Mouse (Mus musculus) fibroblast of lung, adult 2 months (primary cell): ENCODE data around the gene Habp2.
"Not testable (repeated sequence)": the region's sequence is repeated elsewhere in the genome, so short reads cannot be mapped to it uniquely, and the experiment has no call there.

ENCODE experiments used
- DNase-seq: peaks from one replicate; pipeline ENCODE4 v3.0.0-alpha.2; 2011; ENCODE audit warnings: low read depth

Habp2 gene

DNA sequence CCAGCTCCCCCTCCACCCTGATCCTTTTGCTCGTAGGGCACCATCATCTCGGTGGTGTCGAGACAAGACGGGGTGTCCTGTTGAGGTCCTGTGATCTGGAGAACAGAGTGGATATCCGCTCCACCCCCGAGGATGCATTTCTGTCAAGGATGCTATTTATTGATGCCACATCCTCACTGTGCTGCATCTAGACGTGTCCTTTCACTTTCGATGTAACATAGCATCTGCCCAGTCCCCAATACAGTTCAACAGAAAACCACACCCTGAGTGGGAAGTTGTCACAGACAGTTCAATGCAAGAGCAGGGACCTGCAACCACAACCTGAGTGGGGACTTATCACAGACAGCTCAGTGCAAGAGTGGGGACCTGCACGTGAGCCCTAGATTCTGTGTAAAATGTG, 9.7 kb downstream of the Habp2 start:
- no peak for DNase-seq

DNA sequence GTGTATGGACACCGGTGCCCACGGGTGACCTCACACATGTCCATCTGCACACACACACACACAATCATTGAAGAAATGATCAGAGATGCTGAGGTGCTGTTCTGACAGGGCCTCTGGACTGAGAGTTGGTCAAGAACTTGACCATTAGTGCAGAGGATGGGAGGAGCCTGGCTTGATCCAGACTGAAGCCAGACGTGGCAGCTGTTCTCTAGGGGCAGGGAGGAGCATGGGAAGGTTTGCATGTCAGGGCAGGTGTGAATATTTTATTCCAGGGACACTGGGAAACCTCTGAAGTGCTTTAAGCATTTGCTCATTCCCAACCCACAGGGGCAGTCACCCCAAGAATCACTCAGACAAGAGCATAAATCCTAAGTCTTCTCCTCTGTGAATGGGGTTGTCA, 10.3 kb downstream of the Habp2 start:
- DNase-seq, result no peak

DNA sequence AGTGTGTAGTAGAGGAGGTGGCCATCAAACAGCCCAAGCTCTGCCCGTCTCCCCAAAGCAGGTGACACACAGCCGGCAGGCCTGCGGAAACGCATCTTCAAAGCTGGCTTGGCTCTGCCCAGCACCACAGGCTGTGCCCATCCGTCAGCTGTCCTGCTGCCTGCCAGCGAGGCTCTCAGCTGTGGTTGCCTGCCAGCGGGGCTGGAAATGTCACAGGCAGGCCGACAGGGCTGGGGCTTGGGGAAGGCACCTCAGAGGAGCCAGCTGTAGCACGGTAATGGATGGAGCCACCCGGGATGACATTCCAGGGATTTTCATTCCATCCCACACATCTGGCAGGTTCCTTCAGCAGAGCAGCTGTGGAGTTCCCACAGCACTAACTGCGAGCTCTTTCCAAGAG, 13.9 kb downstream of the Habp2 start:
- DNase-seq, result no peak

DNA sequence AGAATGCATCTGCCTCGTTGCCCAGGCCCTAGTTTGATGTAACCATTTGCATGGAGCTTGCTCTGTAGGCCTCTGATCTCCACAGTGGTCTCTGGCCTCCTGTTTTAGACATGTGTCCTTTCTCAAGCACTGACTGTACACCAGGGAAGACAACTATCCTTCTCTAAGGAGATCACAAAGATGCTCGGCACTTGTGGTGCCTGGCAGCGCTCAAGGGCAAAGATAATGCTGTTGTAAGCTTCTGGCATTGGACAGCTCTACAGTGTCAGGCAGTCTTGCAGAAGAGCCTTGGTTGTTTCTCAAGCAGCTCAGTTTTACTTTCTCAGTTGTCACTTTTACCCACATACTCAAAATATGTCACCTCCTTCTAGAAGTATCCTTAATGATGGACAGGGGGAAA, 29.6 kb downstream of the Habp2 start:
- no peak for DNase-seq

DNA sequence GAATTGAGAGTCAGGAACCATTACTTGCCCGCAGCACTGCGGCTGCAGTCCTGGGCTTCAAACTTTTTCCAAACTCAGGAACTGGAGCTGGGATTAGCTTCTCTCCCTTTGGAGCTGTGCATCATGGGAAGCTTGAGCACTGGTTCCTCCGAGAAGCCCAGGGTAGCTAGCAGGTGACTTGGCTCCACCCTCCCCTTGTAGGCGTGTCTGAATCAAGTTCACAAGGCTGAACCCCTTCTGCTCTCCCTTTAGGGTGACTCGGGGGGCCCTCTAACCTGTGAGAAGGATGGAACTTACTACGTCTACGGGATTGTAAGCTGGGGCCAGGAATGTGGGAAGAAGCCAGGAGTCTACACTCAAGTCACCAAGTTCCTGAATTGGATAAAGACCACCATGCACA, 32.3 kb downstream of the Habp2 start:
- DNase-seq, result no peak

DNA sequence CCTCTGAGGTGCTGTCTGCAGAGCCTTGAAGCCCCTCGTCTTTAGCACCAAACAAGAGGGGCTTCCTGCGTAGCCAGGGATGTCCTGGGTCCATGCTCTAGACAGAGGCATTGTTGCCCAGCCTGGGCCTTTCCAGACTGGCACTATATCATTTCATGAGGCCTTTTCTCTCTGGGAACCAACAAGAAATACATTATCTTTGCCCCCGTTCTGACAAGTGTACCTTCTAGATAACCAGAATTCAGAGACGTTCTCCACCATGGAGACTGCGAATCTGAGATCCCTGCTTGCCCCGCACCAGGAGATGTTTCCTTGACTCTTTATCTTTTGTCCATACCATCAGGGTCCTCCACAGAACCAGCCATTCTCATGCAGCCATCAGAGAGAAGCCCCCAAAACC, 32.7 kb downstream of the Habp2 start:
- DNase-seq, result no peak

DNA sequence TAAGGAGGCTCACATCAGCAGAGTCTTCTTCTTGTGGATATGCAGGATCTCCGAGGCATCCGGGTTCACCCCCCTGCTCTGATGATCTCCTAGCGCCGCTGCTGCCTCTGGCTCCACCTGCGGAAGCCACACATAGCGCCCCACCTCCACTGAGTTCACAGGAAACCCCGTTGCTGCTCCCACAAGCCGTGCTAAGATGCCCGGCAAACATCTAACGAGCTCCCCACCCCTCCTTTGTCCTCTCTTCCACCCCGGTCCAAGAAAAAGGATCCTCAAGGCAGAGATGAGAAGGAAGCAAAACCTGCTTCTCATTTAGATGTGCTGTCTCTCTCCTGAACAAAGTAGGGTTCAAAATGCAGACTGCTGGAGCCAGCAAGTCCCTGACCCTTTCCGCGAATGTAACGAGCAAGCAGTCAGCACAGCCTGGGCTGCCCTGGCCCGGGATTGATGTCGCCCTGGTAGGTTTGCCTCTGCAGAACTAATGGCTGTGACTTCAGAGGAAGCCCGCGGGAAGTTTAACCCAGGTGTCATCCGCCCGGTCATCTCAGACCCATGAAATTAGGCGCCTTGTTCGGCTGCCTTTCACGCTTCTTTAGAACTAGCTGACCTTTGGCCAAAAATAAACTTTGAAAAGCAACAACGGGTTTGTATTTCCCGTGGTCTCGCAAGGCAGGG, 33.4 kb downstream of the Habp2 start:
- DNase-seq, result no peak

DNA sequence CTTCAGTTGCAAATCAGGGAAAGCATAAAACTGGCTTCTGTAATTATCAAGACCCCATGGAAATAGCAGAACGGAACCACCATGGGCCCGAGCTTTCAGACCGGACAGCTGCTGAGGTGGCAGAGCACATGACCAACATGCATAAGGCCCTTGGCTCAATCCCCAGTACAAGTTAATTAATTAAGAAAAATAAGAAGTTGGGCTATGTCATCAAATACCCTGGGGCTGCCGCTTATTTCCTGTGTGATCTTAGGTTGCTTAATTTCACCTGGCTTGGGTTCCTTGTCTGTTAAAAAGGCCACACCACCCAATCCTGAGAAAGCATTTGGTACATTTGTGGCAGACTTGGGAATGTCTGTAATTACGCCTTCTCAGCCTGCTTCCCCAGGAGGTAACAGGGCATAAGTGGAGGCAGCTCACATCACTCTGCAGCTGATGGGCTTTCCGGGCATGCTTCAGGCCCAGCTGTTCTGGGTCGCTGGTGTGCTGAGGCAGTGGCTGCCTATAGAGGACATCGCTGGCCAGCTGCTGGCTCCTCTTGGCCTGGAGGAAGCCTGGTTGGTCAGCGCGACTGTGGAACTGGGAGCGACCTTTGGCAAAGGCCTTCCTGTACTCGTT, 34.5 kb downstream of the Habp2 start:
- no peak for DNase-seq

DNA sequence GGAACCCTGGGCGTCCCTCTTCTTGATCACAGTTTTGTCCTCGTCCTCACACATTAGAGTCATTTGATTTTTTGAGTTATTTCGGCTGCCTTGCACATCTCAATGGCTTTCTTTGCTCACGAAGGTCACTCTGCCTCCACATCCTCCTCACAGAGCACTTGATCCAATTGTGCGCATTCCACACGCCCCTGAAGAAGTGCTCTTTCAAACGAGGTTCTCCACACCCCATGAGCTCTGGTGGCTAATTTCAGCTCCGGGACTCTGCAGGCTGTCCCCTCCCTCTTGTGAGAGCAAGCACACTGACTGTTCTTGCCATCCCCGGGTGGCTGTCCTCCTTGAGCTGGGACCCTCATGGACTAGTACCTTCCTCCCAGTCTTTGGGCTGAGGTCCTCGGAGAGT, 38.7 kb downstream of the Habp2 start:
- DNase-seq, result no peak

DNA sequence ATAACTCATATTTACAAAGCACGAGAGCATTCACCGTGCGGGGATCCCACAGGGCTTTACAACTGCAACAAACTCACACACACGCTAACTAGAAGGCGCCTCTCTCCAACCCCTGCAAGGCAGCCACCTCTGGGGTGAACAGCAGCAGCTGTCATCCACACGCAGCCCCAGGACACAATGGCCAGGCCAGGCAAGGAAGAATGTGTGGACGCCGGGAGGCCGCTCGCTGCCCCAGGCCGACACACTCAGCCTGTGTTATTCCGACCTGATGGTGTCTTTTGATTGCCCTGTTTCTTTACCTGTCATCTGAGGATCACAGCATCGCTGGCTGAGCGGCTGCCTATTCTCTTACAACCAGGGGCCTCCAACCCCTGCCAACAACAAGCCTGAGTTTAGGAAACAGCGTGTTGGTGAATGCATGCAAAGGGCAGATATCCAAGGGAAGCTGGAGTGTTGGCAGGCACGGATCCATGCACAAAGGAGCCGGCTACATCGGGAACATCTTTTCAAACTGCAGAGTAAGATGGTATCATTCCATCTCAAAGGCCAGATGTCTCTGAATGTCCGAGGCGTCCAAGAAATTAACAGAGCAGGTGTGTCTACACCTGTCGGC, 39.4 kb downstream of the Habp2 start:
- DNase-seq, result no peak

DNA sequence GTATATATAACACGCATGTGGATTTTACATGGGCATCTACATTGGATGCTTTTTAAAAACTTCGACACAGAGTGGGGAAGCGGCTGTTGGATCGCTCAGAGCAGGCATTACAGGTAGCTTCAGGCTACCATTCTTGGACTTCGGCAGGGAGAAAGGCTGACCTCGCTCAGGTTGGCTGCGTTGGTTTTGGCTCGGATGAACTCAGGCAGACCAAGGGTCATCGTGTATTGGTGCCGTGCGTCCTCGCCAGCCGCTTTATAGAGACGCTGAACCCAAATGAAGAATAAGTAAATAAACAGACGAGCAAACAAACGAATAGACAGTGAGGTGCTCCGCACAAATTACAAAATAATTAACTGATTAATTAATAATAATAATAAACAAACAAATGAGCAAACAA, 49.4 kb downstream of the Habp2 start:
- DNase-seq, result no peak

DNA sequence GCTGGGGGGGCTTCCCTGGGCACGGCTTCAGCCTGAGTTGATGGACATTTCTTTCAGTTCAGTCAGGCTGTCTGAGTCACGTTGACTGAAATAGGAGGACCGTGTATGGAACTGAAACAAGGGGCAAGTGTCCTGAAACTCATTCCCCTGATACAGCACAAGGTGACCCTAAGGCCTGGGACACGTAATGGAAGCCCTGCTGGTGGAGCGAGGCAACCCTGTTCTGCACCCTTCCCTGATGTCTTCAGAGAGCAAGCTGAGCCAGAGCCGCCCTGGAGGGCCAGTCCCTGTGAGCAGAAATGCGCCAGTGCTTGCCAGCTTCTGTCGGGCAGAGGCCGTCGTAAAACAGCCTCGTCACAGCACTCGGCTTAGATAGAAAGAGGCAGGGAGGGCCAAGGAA, 49.9 kb downstream of the Habp2 start:
- no peak for DNase-seq

DNA sequence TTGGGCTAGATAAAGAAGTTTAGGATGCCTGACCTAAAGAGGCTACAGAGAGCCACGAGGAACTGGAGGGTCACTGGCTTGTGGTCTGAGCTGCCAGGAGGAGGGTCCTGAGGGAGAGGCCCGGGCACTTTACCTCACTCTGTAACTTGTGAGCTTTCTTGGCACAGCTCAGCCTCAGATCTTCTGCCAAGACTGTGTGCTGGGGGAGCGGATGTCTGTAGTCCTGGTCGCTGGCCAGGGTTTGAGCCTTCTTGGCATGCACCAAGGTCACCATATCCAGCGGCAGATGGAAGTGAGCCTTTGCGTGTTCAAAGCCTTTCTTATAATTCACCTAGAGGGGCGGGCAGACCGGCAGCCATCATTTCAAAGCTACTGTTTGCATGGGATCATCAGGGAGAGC, 55.1 kb downstream of the Habp2 start:
- DNase-seq, result no peak

DNA sequence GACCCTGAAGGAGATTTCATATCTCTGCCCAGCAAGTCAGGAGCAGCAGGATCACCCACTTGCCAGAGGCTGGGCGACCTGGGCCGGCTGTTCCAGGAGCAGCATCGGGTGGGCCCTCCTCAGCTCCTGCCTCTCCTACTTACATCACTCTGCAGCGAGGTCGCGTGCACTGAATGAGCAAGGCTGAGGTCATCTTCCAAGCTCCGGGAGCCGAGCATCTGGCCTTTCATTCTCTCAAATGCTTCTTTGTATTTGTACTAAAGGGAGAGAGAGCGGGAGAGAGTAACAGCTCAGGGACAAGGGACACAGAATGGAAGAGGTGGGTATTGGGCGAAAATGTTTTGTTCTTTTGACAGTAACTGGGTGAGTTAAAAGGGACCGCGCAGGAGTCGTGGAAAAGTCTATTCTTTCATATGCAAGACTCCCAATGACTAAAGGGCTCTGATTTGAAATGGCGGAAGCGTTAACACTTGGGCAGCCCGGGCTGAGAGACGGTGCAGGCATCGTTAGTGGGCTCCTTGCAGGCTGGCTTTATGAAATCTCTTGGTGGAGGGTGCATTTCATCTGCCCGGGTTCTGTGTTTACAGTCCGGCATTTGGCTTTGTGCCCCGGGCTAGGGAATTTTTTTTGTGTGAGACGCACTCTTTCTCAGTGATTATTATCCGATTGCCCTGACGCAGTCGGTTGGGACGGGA, 57.1 kb downstream of the Habp2 start:
- no peak for DNase-seq

DNA sequence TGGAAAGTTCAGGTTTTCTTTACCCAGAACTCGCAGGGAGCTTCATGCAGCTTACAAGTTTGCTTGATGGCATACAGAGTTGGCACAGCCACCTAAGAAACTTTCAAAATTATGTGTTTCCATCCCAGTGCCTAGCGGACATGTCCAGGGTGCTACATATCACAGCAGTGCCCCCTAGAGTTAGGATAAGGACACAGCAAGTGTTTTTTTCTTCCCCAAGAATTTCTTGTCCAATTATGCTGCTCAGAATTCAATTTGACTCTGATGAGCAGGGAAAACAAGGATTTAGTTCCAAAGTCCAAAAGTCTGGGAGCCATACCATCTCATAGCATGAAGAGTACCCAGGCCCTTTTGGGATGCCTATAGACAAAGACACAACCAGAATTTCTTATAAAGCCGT, 59.1 kb downstream of the Habp2 start:
- DNase-seq, result no peak

DNA sequence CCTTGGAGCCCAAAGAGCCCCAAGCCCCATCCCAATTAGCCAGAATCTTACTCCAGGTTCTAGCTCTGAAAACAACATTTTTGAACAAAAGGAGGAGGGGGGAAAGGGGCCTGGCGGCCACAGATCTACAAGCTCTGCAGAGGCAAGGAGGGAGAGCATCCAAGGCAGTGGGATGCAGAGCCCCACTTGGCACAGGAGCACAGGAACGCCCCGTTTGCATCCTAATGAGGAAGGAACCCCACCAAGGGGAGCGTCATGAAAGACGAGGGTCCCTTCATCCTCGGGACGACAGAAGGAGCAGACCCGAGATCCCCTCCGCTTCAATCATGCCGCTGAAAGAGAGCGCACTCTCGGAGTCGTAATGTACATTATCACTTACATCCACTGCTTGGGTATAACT, 59.8 kb downstream of the Habp2 start:
- no peak for DNase-seq

DNA sequence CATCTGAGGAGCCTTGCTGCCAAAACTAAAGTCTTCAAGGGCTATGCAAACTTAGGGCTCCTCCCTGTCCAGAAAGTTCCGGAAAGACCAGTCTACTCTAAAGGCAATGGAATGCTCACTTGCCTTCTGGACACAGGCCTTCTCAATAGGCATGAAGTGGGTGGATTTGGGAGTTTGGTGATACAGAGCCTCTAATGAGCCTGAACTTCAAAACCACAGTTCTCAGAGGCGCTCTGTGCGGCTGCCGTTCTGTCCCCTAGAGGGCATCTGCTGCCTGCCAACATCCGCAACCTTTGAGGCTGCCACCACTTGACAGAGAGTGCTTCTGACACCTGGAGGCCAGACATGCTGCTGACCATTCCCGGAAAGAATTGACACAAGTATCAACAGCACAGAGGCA, 62.4 kb downstream of the Habp2 start:
- no peak for DNase-seq

DNA sequence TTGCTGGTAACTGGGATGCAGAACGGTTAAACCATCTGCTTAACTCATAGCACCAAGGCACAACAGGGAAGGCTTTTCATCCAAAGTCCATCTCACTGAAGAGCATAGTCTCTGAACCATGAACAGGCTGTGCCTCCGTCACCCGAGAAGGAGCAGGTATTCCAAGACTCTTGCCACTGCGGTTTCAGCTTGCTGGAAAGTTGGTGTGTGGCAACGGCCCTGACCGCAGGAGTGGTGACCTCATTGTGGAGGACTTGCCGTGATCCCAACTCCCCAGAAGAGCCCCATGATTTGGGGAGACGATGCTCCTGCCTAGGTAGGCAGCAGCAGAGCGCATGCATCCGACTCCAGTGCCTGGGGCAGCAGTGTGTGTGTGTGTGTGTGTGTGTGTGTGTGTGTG, 66.8 kb downstream of the Habp2 start:
- DNase-seq, result no peak

DNA sequence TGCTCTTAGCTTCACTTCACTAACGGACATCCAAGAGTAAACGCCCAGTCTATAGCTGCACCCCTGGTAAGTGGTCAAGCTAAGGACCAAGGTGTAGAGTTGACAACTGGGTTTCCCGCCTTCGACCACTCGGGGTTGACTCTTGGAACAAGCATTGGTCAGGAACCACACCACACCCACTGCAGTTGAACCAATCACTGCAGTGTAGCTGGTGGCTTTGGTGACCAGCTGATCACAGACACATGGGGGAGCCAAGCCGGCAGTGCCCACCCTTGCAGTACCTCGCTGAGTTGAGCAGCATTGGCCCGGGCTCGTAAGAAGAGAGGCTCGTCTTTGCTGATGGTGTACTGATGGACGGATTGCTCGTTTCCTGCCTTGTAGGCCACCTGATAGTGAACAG, 68.3 kb downstream of the Habp2 start:
- no peak for DNase-seq

DNA sequence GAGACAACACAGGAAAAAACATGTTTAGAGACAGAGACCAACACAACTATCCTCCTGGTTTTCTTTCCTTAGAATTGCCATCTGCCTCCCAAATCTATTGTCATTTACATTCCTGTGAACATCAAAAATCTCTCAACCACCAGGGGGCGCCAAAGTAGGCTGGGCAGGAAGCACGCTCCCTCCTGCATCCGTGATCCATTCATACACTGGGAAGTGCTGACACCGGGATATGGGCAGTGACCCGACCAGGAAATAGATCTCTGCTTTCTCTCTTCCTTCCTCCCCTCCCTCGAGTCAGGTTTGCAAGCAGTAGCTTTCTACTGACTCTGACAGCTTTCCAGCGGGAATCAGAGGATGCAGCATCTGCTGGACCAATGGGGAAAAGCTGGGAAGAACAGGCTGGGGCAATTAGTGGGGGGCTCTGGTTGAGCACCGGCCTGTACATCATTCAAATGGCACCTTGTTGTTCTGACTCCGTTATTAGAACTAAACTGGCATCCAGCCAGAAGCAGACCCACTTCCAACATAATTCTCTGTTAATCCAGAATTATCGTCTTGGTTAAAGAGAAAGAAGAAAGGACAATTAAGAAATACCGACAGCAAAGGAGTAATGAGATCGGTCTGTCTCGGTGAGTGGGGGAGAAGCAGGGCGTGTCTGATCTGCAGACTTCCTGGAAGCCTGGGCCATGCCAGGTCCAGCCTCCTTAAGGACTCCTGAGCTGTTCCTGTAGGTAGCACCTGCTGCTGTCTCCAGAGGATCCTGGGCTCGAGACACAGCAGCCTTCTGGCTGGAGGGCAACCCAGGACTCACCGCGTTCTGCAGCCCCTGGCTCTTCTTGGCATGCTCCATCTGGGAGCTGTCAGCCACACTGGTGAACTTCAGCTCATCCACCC, 69.8 kb downstream of the Habp2 start:
- no peak for DNase-seq

DNA sequence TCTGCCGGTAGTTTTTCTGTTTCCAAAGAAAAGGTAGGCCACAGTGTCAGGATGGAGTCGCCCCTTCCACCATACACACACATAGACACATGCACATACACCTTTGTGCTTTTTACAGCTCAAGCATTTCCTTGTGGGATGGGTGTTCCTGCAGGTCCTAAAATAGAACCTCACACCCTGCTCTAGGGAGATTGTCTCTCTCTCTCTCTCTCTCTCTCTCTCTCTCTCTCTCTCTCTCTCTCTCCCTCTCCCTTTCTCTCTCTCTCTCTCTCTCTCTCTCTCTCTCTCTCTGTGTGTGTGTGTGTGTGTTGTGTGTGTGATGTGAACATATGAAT, 70.4 kb downstream of the Habp2 start:
- DNase-seq, result not testable (repeated sequence)

DNA sequence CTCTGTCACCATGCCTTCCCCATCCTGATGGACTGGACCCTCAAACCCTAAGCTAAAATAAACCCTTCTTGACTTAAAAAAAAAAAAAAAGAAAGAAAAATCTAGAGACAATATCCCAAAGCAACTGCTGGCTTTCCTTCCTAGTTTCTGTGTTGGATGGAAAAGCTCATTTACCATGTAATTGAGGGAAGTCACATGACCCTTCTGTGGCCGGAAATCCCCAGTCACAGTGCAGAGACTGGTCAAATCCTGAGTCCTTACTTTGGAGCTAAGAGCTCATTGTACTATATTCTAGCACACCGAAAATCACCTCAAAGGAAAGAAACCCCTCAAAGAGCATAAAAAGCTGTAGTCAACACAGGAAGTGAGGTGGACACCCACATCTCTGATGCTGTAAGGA, 72.0 kb downstream of the Habp2 start:
- DNase-seq, result no peak
